Mouse (Mus musculus) limb, embryonic 12.5 days (tissue): Measurements from ENCODE around the gene Hps4. TPM values are rescaled to one million over a fixed set of nuclear protein-coding genes. Genes with fewer than 3 reads are reported as not detected.
A peak's percentile ranks its signal among the peaks of the same experiment; 100 is the strongest.

Experiments
- ATAC-seq: fragments of 200-750 bp; cut with Nextera tagmentation; 2 replicates; pipeline ENCODE4 v1.8.0; 2017; ENCODE audit warnings: low read depth, moderate TSS enrichment; ENCODE audit not compliant: insufficient number of reproducible peaks, insufficient read depth, low FRiP score, low TSS enrichment
- H3K27ac ChIP-seq: fragments of 300-500 bp; sonication (generic); 2 replicates; pipeline ENCODE4 v1.5.1; 2016; ENCODE audit warnings: mild to moderate bottlenecking, moderate library complexity
- H3K27me3 ChIP-seq: fragments of 300-500 bp; sonication (generic); 2 replicates; pipeline ENCODE4 v1.6.1; 2016; ENCODE audit warnings: mild to moderate bottlenecking, moderate library complexity
- H3K36me3 ChIP-seq: fragments of 300-500 bp; sonication (generic); 2 replicates; pipeline ENCODE4 v1.6.1; 2016; ENCODE audit warnings: mild to moderate bottlenecking, moderate library complexity
- H3K4me1 ChIP-seq: fragments of 300-500 bp; sonication (generic); replicated peaks from 2 replicates; pipeline ENCODE4 v1.6.1; 2016
- H3K4me2 ChIP-seq: fragments of 300-500 bp; sonication (generic); 2 replicates; pipeline ENCODE4 v1.6.1; 2016; ENCODE audit warnings: mild to moderate bottlenecking, moderate library complexity
- H3K4me3 ChIP-seq: fragments of 300-500 bp; sonication (generic); replicated peaks from 2 replicates; pipeline ENCODE4 v1.5.1; 2016; ENCODE audit warnings: mild to moderate bottlenecking
- H3K9ac ChIP-seq: fragments of 300-500 bp; sonication (generic); replicated peaks from 2 replicates; pipeline ENCODE4 v1.6.1; 2016; ENCODE audit warnings: mild to moderate bottlenecking, moderate library complexity
- H3K9me3 ChIP-seq: fragments of 300-500 bp; sonication (generic); 2 replicates; pipeline ENCODE4 v1.6.1; 2016; ENCODE audit warnings: mild to moderate bottlenecking, moderate library complexity
- WGBS: fragments of 180-500 bp; shearing (Covaris S2); methylation state at CpG from one replicate; pipeline ENCODE4 v1.1.7; 2016; 5-methylcytosine and 5-hydroxymethylcytosine counted together
- polyA plus RNA-seq: library from polyadenylated mRNA; unstranded; fragments of >200 nt; fragmentation: Nextera tagmentation; extraction: Ambion mirVana; gene quantifications from 2 replicates; pipeline ENCODE4 v1.2.1, GENCODE M21; 2016

Hps4 gene
- polyA plus RNA-seq, 1 experiment from 2014 or later: 40.1 TPM

- Histone ChIP-seq H3K9me3 (no peaks in the 10 kb centered on the region), H3K4me1 (peaks cover 30% of the 10 kb centered on the region), H3K4me3 (no peak overlapping the region), H3K27ac (no peak overlapping the region), H3K9ac (peak overlapping the region; percentile 27; the same call in 1 of the 2 replicates), H3K36me3 (peaks cover 44% of the 10 kb centered on the region), H3K27me3 (no peaks in the 10 kb centered on the region), H3K4me2 (peak overlapping the region; percentile 83)
- WGBS: 89% methylated on average over 6 of the region's 6 CpGs
- ATAC-seq: no peak
Observed at GRCm38 (mm10) chr5:112344092-112344960, 1.4 kb downstream of the Hps4 start.

- Histone ChIP-seq H3K9ac (no peak overlapping the region), H3K4me3 (no peak overlapping the region), H3K9me3 (no peaks in the 10 kb centered on the region), H3K36me3 (peaks cover 55% of the 10 kb centered on the region), H3K27ac (no peak overlapping the region), H3K4me1 (peaks cover 30% of the 10 kb centered on the region), H3K27me3 (no peaks in the 10 kb centered on the region), H3K4me2 (no peak overlapping the region)
- ATAC-seq: no peak
- 85% methylated on average over 16 of the region's 16 CpGs for WGBS
Observed at GRCm38 (mm10) chr5:112346211-112346965, 3.5 kb downstream of the Hps4 start.

GRCm38 (mm10) chr5:112349169-112349568, 6.3 kb downstream of the Hps4 start:
- ATAC-seq: no peak
- H3K4me3 ChIP-seq: no peak overlapping the region
- H3K4me1 ChIP-seq: peaks cover 13% of the 10 kb centered on the region
- peaks cover 81% of the 10 kb centered on the region for H3K36me3 ChIP-seq
- H3K9me3 ChIP-seq: no peaks in the 10 kb centered on the region
- WGBS: 97% methylated on average over 8 of the region's 8 CpGs
- no peak overlapping the region for H3K27ac ChIP-seq
- no peaks in the 10 kb centered on the region for H3K27me3 ChIP-seq
- no peak overlapping the region for H3K9ac ChIP-seq
- H3K4me2 ChIP-seq: no peak overlapping the region

GRCm38 (mm10) chr5:112355493-112355892, 12.6 kb downstream of the Hps4 start:
- Histone ChIP-seq H3K36me3 (peaks cover 84% of the 10 kb centered on the region), H3K9ac (no peak overlapping the region), H3K9me3 (no peaks in the 10 kb centered on the region), H3K4me3 (no peak overlapping the region), H3K27ac (no peak overlapping the region), H3K4me2 (no peak overlapping the region), H3K4me1 (peaks cover 6% of the 10 kb centered on the region), H3K27me3 (no peaks in the 10 kb centered on the region)
- WGBS: 83% methylated on average over 6 of the region's 6 CpGs
- ATAC-seq: no peak

- H3K4me1 ChIP-seq: peaks cover 6% of the 10 kb centered on the region
- H3K36me3 ChIP-seq: peaks cover 80% of the 10 kb centered on the region
- H3K4me3 ChIP-seq: no peak within 1 kb of the TSS
- H3K9me3 ChIP-seq: no peaks in the 10 kb centered on the region
- no peak within 1 kb of the TSS for H3K4me2 ChIP-seq
- 57% methylated on average over 13 of the region's 13 CpGs for WGBS
- no peak within 1 kb of the TSS for H3K9ac ChIP-seq
- H3K27ac ChIP-seq: no peak within 1 kb of the TSS
- no peaks in the 10 kb centered on the region for H3K27me3 ChIP-seq
- ATAC-seq: no peak
Observed at GRCm38 (mm10) chr5:112355910-112356309, 13.0 kb downstream of the Hps4 start, which contains the start of gene Gm6583. TSS of gene Gm6583 (minus strand) at chr5:112356033.

GRCm38 (mm10) chr5:112356322-112356721, 13.4 kb downstream of the Hps4 start:
- Histone ChIP-seq H3K9ac (no peak overlapping the region), H3K36me3 (peaks cover 76% of the 10 kb centered on the region), H3K4me1 (peaks cover 6% of the 10 kb centered on the region), H3K9me3 (no peaks in the 10 kb centered on the region), H3K4me3 (no peak overlapping the region), H3K4me2 (no peak overlapping the region), H3K27ac (no peak overlapping the region), H3K27me3 (no peaks in the 10 kb centered on the region)
- ATAC-seq: no peak
- 90% methylated on average over 9 of the region's 9 CpGs for WGBS

GRCm38 (mm10) chr5:112359520-112359919, 16.6 kb downstream of the Hps4 start:
- Histone ChIP-seq H3K4me1 (peaks cover 17% of the 10 kb centered on the region), H3K36me3 (peaks cover 74% of the 10 kb centered on the region), H3K4me2 (no peak overlapping the region), H3K9me3 (no peaks in the 10 kb centered on the region), H3K4me3 (no peak overlapping the region), H3K9ac (no peak overlapping the region), H3K27me3 (no peaks in the 10 kb centered on the region), H3K27ac (no peak overlapping the region)
- no peak for ATAC-seq
- WGBS: 82% methylated on average over 4 of the region's 4 CpGs

- Histone ChIP-seq H3K27me3 (no peaks in the 10 kb centered on the region), H3K36me3 (peaks cover 74% of the 10 kb centered on the region), H3K9ac (no peak overlapping the region), H3K4me3 (no peak overlapping the region), H3K9me3 (no peaks in the 10 kb centered on the region), H3K27ac (peak overlapping the region; percentile 53; the same call in 1 of the 2 replicates), H3K4me2 (no peak overlapping the region), H3K4me1 (peaks cover 23% of the 10 kb centered on the region)
- no peak for ATAC-seq
- WGBS: 79% methylated on average over 3 of the region's 3 CpGs
Observed at GRCm38 (mm10) chr5:112360077-112360476, 17.2 kb downstream of the Hps4 start.

- ATAC-seq: peak; percentile 77; the same call in 1 of the 2 replicates
- WGBS: 26% methylated on average over 10 of the region's 10 CpGs
- Histone ChIP-seq H3K4me1 (peaks cover 25% of the 10 kb centered on the region), H3K9me3 (no peaks in the 10 kb centered on the region), H3K4me2 (peak overlapping the region; percentile 2; the same call in 1 of the 2 replicates), H3K9ac (peak overlapping the region; percentile 35; the same call in 1 of the 2 replicates), H3K4me3 (no peak overlapping the region), H3K27me3 (no peaks in the 10 kb centered on the region), H3K27ac (peak overlapping the region; percentile 83), H3K36me3 (peaks cover 73% of the 10 kb centered on the region)
Observed at GRCm38 (mm10) chr5:112364184-112364797, 21.4 kb downstream of the Hps4 start.

- ATAC-seq: no peak
- 92% methylated on average over 6 of the region's 6 CpGs for WGBS
- peaks cover 96% of the 10 kb centered on the region for H3K36me3 ChIP-seq
Observed at GRCm38 (mm10) chr5:112366879-112367278, 24.0 kb downstream of the Hps4 start.

GRCm38 (mm10) chr5:112367338-112367737, 24.5 kb downstream of the Hps4 start:
- WGBS: 86% methylated on average over 4 of the region's 4 CpGs
- no peaks in the 10 kb centered on the region for H3K27me3 ChIP-seq
- no peak overlapping the region for H3K4me2 ChIP-seq
- H3K36me3 ChIP-seq: peaks cover 96% of the 10 kb centered on the region
- H3K27ac ChIP-seq: no peak overlapping the region
- no peak overlapping the region for H3K9ac ChIP-seq
- H3K9me3 ChIP-seq: no peaks in the 10 kb centered on the region
- no peak for ATAC-seq
- H3K4me3 ChIP-seq: no peak overlapping the region
- H3K4me1 ChIP-seq: peaks cover 18% of the 10 kb centered on the region

More at GRCm38 (mm10) chr5:112366879-112367278, 24.0 kb downstream of the Hps4 start:
- Histone ChIP-seq H3K27me3 (no peaks in the 10 kb centered on the region), H3K4me3 (no peak overlapping the region), H3K9me3 (no peaks in the 10 kb centered on the region), H3K4me2 (no peak overlapping the region), H3K27ac (no peak overlapping the region), H3K4me1 (peaks cover 18% of the 10 kb centered on the region), H3K9ac (no peak overlapping the region)
